Mouse (Mus musculus): ENCODE results near the gene Ksr1.

DNA sequence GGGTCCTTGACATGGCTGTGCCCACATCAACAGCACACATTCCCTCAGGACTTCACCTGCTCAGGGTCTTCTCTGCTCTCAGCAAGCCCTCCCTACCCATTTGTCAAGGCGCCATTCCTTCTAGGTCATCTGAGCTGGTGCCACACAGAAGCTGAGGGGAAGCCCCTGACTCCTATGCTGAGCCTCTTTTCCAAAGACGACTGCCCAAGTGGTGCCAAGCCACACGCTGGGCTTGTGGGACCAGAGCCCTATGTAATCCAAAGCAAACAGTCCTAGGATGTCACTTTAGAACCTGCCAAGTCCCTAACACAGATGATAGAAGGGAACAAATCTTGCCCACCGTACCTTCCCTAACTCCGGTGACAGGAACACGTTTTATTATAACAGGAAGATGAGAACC is 87.6 kb downstream of the Ksr1 start:
- TF ChIP-seq POLR2A (IDR thresholded peaks at IDR 0.05; ENCODE audit: low read depth, low read length): no peak
- no peak for TF ChIP-seq CTCF (IDR thresholded peaks at IDR 0.05; ENCODE audit: extremely low read depth, insufficient read depth, insufficient read length, insufficient replicate concordance)
